Mouse (Mus musculus) lung, adult 2 months (tissue): ENCODE results near the gene Pip5k1b. TPM values are rescaled to one million over a fixed set of nuclear protein-coding genes. Genes with fewer than 3 reads are reported as not detected.

Experiments
- DNase-seq: peaks from one replicate; pipeline ENCODE4 v3.0.0; 2022
- H3K4me1 ChIP-seq: fragments of 200-500 bp; 2 replicates; pipeline ENCODE4 v1.6.1; 2011; ENCODE audit warnings: low read length; ENCODE audit not compliant: control insufficient read depth, insufficient read depth
- H3K4me3 ChIP-seq: fragments of 200-500 bp; replicated peaks from 2 replicates; pipeline ENCODE3; 2011; ENCODE audit warnings: low read depth, mild to moderate bottlenecking, control low read depth, low read length; ENCODE audit errors: extremely low read depth
- CTCF ChIP-seq: fragments of 200-500 bp; IDR thresholded peaks from 2 replicates; pipeline ENCODE4 v1.5.1; 2011; ENCODE audit warnings: mild to moderate bottlenecking, low read length, control low read depth; ENCODE audit not compliant: insufficient read depth
- POLR2A ChIP-seq: fragments of 200-500 bp; IDR thresholded peaks from 2 replicates; pipeline ENCODE4 v1.6.1; 2011; ENCODE audit warnings: low read depth, mild to moderate bottlenecking, control low read depth, low read length, borderline replicate concordance; ENCODE audit errors: extremely low read depth
- WGBS: fragments of 180-500 bp; shearing (Covaris S2); methylation state at CpG from one replicate; pipeline ENCODE4 v1.1.7; 2018; 5-methylcytosine and 5-hydroxymethylcytosine counted together
- polyA plus RNA-seq: library from polyadenylated mRNA; depleted of rRNA; stranded (reverse); fragments of >200 nt; gene quantifications from 2 replicates; pipeline ENCODE4 v1.2.3, GENCODE M21; 2012

Pip5k1b gene
- polyA plus RNA-seq, 1 experiment: 8.7 TPM

DNA sequence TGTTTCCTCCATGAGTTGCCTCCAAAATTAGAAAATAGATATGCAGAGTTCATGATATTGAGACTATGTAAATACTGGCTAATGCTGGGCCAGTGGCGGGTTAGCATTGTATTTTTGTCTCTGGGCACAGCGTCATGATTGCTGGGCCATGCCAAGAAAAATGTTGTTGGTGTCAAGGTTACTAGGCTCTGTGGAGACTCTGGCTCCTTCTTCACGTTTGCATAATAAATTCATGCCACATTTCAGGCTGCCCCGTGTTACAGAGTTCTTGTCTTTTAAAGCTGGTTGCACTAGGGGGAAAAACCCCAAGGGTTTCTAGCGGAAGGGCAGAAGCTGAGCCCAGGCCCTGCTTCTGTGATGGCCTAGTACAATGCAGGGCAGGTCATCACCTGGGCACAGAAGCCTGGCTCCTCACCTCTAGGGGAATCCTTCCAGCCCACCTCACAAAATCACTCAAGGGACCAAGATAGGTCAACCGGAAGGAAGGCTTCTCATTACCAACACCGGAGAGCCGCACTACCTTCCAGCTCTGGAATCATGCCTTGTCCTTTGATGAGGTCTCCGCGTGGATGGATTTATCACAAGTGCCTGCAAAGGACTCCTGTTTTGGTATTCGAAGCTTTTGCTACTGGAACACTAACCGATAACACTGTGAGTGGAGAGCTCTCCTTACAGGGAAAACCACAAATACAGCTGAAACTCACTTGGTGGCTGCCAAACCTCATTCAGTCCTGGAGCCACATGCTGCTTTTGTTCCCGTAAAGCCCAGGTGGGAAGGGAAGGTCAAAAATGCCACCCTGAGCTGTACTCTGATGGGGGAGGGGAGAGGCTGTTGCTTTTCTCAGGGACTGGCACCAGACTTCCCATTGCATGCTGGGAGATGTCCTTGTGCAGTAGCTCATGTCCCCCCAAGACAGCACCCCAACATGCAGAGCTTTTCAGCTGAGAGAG is 248.1 kb downstream of the Pip5k1b start:
- H3K4me1 ChIP-seq: peaks cover 2% of the 10 kb centered on the region; the same call in 1 of the 2 replicates
- DNase-seq: peak; percentile 38
- TF ChIP-seq CTCF (no peak), POLR2A (no peak)
- no peak overlapping the region for H3K4me3 ChIP-seq
- WGBS: 55% methylated on average over 13 of the region's 13 CpGs

- DNase-seq: no peak
Measured at GRCm38 (mm10) chr19:24306351-24306750, 249.3 kb downstream of the Pip5k1b start.

GRCm38 (mm10) chr19:24302198-24302597 is 253.5 kb downstream of the Pip5k1b start:
- no peak for TF ChIP-seq CTCF
- H3K4me1 ChIP-seq: no peaks in the 10 kb centered on the region
- DNase-seq: no peak
- WGBS: 71% methylated on average over 10 of the region's 10 CpGs
- no peak overlapping the region for H3K4me3 ChIP-seq

More at GRCm38 (mm10) chr19:24306351-24306750, 249.3 kb downstream of the Pip5k1b start:
- no peak overlapping the region for H3K4me3 ChIP-seq
- WGBS: 79% methylated on average over 5 of the region's 5 CpGs
- H3K4me1 ChIP-seq: 0 out of 2 replicates have a peak, but pooled peaks cover 2% of the 10 kb centered on the region
- TF ChIP-seq POLR2A (no peak), CTCF (0 out of 2 replicates have a peak, but pooled peaks have one; percentile 2)

DNA sequence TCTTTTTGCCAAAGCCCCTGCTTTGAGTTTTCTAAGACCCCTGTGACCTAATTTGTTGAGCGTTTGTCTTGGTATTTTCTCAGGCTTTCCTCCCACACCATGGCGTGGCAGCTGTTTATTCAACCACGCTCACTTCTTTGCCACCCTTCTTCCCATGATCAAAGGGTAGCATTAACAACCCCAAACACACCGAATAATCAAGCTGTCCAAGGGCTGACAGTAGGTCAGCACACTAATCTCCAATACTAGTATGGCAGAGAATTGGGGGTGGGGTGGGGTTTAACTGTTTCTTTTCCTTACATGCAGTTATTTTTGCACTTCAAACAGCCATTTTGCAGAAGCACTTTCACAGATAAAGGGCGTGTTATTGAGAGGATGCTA is 253.9 kb downstream of the Pip5k1b start:
- no peak overlapping the region for H3K4me3 ChIP-seq
- H3K4me1 ChIP-seq: no peaks in the 10 kb centered on the region
- 49% methylated on average over 5 of the region's 5 CpGs for WGBS
- no peak for DNase-seq
- TF ChIP-seq POLR2A (no peak), CTCF (no peak)

DNA sequence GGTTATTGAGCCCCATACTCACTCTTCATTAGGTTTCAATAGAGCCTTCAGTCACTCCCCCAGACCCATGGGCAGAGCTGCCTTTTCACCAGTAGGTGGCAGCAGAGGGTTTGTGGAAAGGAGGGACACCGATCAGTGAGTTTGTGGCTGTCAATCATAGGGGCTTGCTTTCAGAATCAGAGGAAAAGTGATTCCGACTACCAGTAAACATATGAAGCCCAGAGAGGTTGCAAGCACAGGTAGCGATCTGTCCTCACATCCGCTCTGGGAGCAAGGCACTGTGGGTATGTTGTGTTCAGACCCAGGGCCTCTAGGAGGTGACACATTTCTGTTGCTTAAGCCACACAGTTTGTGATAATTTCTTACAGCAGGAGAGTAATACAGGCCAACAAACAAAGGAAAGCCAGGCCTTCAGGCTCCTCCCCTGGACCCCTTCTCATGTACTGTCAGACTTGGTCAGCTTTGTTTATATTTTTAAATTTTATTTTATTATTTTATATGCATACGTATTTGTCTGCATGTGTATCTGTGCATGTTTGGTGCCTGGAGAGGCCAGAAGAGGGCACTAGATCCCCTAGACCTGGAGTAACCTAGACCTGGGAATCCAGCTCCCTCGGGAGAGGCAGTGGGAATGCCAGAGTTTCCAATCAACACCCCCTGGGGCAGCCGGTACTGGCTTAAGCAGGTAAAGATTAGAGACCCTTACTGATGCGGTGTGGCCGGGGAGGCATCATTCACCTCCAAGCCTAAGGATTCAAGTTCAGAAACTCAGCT is 254.5 kb downstream of the Pip5k1b start:
- Histone ChIP-seq H3K4me1 (no peaks in the 10 kb centered on the region), H3K4me3 (peak overlapping the region; percentile 67)
- DNase-seq: peak; percentile 53
- TF ChIP-seq POLR2A: no peak
- peak; percentile 87 for TF ChIP-seq CTCF
- 12% methylated on average over 9 of the region's 9 CpGs for WGBS

DNA sequence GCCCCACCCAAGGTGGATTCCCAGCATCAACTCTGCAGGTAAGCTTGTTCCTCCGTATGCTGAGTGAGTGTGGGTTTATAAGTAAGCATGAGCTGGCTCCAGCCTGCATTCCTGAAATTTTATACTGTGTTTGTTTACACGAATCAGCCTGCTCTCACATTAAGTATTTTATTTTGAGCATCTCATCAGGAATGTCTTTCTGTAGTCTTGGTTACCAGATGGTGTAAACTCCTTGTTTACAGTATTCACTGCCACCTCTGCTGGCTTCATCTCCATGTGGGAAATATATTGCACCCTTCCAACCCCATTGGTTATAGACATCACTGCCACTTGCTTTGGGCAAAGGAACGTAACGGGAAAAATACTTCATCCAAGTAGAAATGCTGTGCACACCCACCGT is 262.1 kb downstream of the Pip5k1b start:
- WGBS: 57% methylated on average over 5 of the region's 5 CpGs
- DNase-seq: no peak
- TF ChIP-seq POLR2A (no peak), CTCF (no peak)
- Histone ChIP-seq H3K4me1 (no peaks in the 10 kb centered on the region), H3K4me3 (no peak overlapping the region)

GRCm38 (mm10) chr19:24284187-24284586 is 271.5 kb downstream of the Pip5k1b start:
- Histone ChIP-seq H3K4me3 (no peak overlapping the region), H3K4me1 (0 out of 2 replicates have a peak, but pooled peaks cover 2% of the 10 kb centered on the region)
- 48% methylated on average over 4 of the region's 4 CpGs for WGBS
- DNase-seq: peak; percentile 55
- TF ChIP-seq POLR2A: no peak
- TF ChIP-seq CTCF: peak; percentile 81

DNA sequence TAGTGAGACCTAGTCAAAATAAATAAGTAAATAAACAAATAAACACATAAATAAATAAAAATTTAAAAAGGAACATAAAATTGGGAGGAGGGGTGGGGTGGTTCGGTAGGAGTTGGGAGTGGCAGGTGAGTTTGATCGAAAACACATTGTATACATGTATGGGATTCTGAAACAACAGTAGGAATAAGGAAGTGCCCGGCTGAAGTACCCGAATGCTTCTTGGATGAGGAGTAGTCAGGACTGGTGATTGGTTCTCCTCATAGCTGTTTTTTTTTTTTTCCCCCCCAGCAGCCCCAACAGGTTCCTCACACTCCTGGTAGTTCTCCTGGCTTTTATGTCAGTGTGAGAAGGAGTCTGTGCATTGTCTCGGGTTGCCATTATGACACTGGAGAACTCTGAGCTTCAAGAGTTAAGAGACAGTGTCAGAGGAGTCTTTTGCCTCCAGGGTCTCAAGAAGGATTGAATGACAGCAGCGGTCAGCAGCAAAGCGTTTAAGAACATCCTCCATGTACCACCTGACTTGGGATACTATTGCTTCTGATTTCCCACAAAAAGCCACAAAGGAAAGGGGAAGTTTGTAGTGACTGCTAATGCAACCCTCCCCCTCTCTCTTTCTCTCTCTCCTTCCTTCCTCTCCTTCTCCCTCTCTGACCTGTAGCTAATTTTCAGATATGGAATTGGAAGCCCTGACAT is 274.2 kb downstream of the Pip5k1b start:
- DNase-seq: no peak
- Histone ChIP-seq H3K4me1 (0 out of 2 replicates have a peak, but pooled peaks cover 5% of the 10 kb centered on the region), H3K4me3 (no peak overlapping the region)
- TF ChIP-seq CTCF (no peak), POLR2A (no peak)
- 52% methylated on average over 7 of the region's 7 CpGs for WGBS

DNA sequence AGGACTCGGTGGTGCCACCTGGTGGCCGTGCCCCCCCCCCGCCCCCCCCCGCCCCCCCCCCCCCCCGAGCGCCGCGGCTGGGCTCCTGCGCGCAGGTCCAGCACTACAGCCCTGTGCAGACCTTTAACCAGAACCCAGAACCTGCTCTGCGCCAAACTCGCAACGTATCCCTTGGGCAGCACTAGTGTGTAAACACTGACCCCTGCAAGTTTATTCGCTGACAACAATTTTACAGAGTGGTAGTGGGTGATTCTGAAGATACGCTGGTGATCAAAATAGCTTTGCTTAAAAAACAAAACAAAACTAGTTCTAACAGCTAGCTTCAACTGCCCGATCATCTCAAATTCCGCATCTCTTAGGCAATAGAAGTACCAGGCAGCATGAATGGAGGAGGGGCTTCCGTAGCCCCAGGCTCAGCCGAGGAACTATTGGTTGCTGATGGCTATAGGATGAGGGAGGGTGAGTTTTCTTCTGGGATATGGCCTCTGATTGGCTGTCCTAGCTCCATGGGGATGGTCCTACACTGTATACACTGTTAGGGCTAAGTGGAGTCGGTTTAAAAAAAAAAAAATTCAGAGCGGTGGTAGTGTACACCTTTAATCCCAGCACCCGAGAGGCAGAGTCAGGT is 275.0 kb downstream of the Pip5k1b start, which contains the start of gene Fxn:
Gene Fxn (minus strand): TSS at position 5 of the 628 bp plus-strand sequence.
- TF ChIP-seq CTCF (no peak), POLR2A (no peak)
- peak within 1 kb of the TSS; percentile 70 for H3K4me3 ChIP-seq
- H3K4me1 ChIP-seq: 0 out of 2 replicates have a peak, but pooled peaks cover 5% of the 10 kb centered on the region
- WGBS: 3% methylated on average over 18 of the region's 22 CpGs
- no peak for DNase-seq
